Mouse (Mus musculus) liver, embryonic 15.5 days (tissue): ENCODE measurements around the gene Alg12. TPM values are rescaled to one million over a fixed set of nuclear protein-coding genes. Genes with fewer than 3 reads are reported as not detected.
"Not testable (repeated sequence)": the region's sequence is repeated elsewhere in the genome, so short reads cannot be mapped to it uniquely, and the experiment has no call there.

Experiments used
- ATAC-seq: fragments of 200-750 bp; cut with Nextera tagmentation; 2 replicates; pipeline ENCODE4 v1.8.0; 2017; ENCODE audit warnings: moderate number of reproducible peaks, mild to moderate bottlenecking, moderate library complexity; ENCODE audit not compliant: insufficient read depth
- H3K27ac ChIP-seq: fragments of 300-500 bp; sonication (generic); replicated peaks from 2 replicates; pipeline ENCODE4 v1.5.1; 2015; ENCODE audit warnings: mild to moderate bottlenecking, inconsistent platforms
- H3K27me3 ChIP-seq: fragments of 300-500 bp; sonication (generic); 2 replicates; pipeline ENCODE4 v1.6.1; 2015; ENCODE audit warnings: mild to moderate bottlenecking, inconsistent platforms
- H3K36me3 ChIP-seq: fragments of 300-500 bp; sonication (generic); replicated peaks from 2 replicates; pipeline ENCODE4 v1.6.1; 2015; ENCODE audit warnings: moderate library complexity, mild to moderate bottlenecking, inconsistent platforms
- H3K4me1 ChIP-seq: fragments of 300-500 bp; sonication (generic); replicated peaks from 2 replicates; pipeline ENCODE4 v1.6.1; 2015; ENCODE audit warnings: inconsistent platforms
- H3K4me2 ChIP-seq: fragments of 300-500 bp; sonication (generic); 2 replicates; pipeline ENCODE4 v1.6.1; 2015; ENCODE audit warnings: moderate library complexity, mild to moderate bottlenecking, inconsistent platforms
- H3K4me3 ChIP-seq: fragments of 300-500 bp; sonication (generic); replicated peaks from 2 replicates; pipeline ENCODE4 v1.5.1; 2015; ENCODE audit warnings: mild to moderate bottlenecking, inconsistent platforms
- H3K9ac ChIP-seq: fragments of 300-500 bp; sonication (generic); 2 replicates; pipeline ENCODE4 v1.6.1; 2015; ENCODE audit warnings: moderate library complexity, mild to moderate bottlenecking, inconsistent platforms
- H3K9me3 ChIP-seq: fragments of 300-500 bp; sonication (generic); replicated peaks from 2 replicates; pipeline ENCODE4 v1.6.1; 2016; ENCODE audit warnings: inconsistent platforms
- WGBS: fragments of 180-500 bp; shearing (Covaris S2); methylation state at CpG from one replicate; pipeline ENCODE4 v1.1.7; 2015; ENCODE audit warnings: mixed read lengths; ENCODE audit not compliant: insufficient replicate concordance; 5-methylcytosine and 5-hydroxymethylcytosine counted together
- polyA plus RNA-seq: library from polyadenylated mRNA; unstranded; fragments of >200 nt; fragmentation: Nextera tagmentation; extraction: Ambion mirVana; gene quantifications from 2 replicates; pipeline ENCODE4 v1.2.1, GENCODE M21; 2015

Gene Alg12
- polyA plus RNA-seq, 1 experiment from 2014 or later = 5.5 TPM

- not testable (repeated sequence) for H3K4me1 ChIP-seq, ATAC-seq, H3K27ac ChIP-seq, H3K9me3 ChIP-seq, H3K27me3 ChIP-seq, H3K4me2 ChIP-seq, H3K9ac ChIP-seq, H3K4me3 ChIP-seq
- WGBS = 81% methylated on average over 2 of the region's 2 CpGs
- peaks cover 27% of the 10 kb centered on the region for H3K36me3 ChIP-seq
Measured at GRCm38 (mm10) chr15:88813873-88814272, 5.2 kb downstream of the Alg12 start.

GRCm38 (mm10) chr15:88813262-88813661 is 5.9 kb downstream of the Alg12 start:
- H3K36me3 ChIP-seq = peaks cover 27% of the 10 kb centered on the region
- WGBS = 76% methylated on average over 3 of the region's 3 CpGs
- no peak overlapping the region for H3K27ac ChIP-seq
- peaks cover 6% of the 10 kb centered on the region for H3K4me1 ChIP-seq
- no peak for ATAC-seq
- H3K9me3 ChIP-seq = no peaks in the 10 kb centered on the region
- H3K4me3 ChIP-seq = no peak overlapping the region
- no peak overlapping the region for H3K4me2 ChIP-seq
- H3K9ac ChIP-seq = no peak overlapping the region
- no peaks in the 10 kb centered on the region for H3K27me3 ChIP-seq

GRCm38 (mm10) chr15:88810369-88810768 is 8.7 kb downstream of the Alg12 start:
- peaks cover 36% of the 10 kb centered on the region for H3K36me3 ChIP-seq
- H3K27ac ChIP-seq = no peak overlapping the region
- H3K4me1 ChIP-seq = 0 out of 2 replicates have a peak, but pooled peaks cover under 1% of the 10 kb centered on the region
- H3K27me3 ChIP-seq = no peaks in the 10 kb centered on the region
- no peak for ATAC-seq
- H3K9ac ChIP-seq = no peak overlapping the region
- H3K4me3 ChIP-seq = no peak overlapping the region
- H3K9me3 ChIP-seq = no peaks in the 10 kb centered on the region
- no peak overlapping the region for H3K4me2 ChIP-seq
- 72% methylated on average over 2 of the region's 2 CpGs for WGBS

GRCm38 (mm10) chr15:88808121-88808520 is 11.0 kb downstream of the Alg12 start:
- Histone ChIP-seq H3K4me3 (no peak overlapping the region), H3K36me3 (peaks cover 31% of the 10 kb centered on the region), H3K27me3 (no peaks in the 10 kb centered on the region), H3K4me2 (no peak overlapping the region), H3K9ac (no peak overlapping the region), H3K9me3 (no peaks in the 10 kb centered on the region), H3K4me1 (no peaks in the 10 kb centered on the region), H3K27ac (no peak overlapping the region)
- ATAC-seq = no peak
- WGBS = 75% methylated on average over 8 of the region's 8 CpGs

GRCm38 (mm10) chr15:88802348-88802747 is 16.8 kb downstream of the Alg12 start:
- no peak for ATAC-seq
- Histone ChIP-seq H3K9me3 (no peaks in the 10 kb centered on the region), H3K4me2 (no peak overlapping the region), H3K36me3 (peaks cover 21% of the 10 kb centered on the region), H3K27me3 (no peaks in the 10 kb centered on the region), H3K4me3 (no peak overlapping the region), H3K4me1 (peaks cover 7% of the 10 kb centered on the region; the same call in 1 of the 2 replicates), H3K9ac (no peak overlapping the region), H3K27ac (no peak overlapping the region)
- WGBS = 69% methylated on average over 6 of the region's 6 CpGs

- WGBS = 60% methylated on average over 3 of the region's 3 CpGs
- no peak overlapping the region for H3K4me2 ChIP-seq
- no peaks in the 10 kb centered on the region for H3K9me3 ChIP-seq
- no peak overlapping the region for H3K9ac ChIP-seq
- no peak overlapping the region for H3K4me3 ChIP-seq
- H3K4me1 ChIP-seq = peaks cover 7% of the 10 kb centered on the region; the same call in 1 of the 2 replicates
- no peak overlapping the region for H3K27ac ChIP-seq
- H3K27me3 ChIP-seq = no peaks in the 10 kb centered on the region
- H3K36me3 ChIP-seq = peaks cover 21% of the 10 kb centered on the region
- ATAC-seq = no peak
Measured at GRCm38 (mm10) chr15:88801903-88802302, 17.2 kb downstream of the Alg12 start.

- Histone ChIP-seq H3K9me3 (no peaks in the 10 kb centered on the region), H3K36me3 (peaks cover 15% of the 10 kb centered on the region), H3K4me2 (no peak overlapping the region), H3K9ac (no peak overlapping the region), H3K27ac (peak overlapping the region; percentile 74), H3K4me1 (peaks cover 7% of the 10 kb centered on the region; the same call in 1 of the 2 replicates), H3K4me3 (no peak overlapping the region), H3K27me3 (no peaks in the 10 kb centered on the region)
- WGBS = 58% methylated on average over 6 of the region's 6 CpGs
- ATAC-seq = peak; percentile 75
Measured at GRCm38 (mm10) chr15:88800921-88801354, 18.2 kb downstream of the Alg12 start.

GRCm38 (mm10) chr15:88799950-88800371 is 19.2 kb downstream of the Alg12 start:
- Histone ChIP-seq H3K4me3 (no peak overlapping the region), H3K27me3 (no peaks in the 10 kb centered on the region), H3K9ac (no peak overlapping the region), H3K36me3 (peaks cover 5% of the 10 kb centered on the region; the same call in 1 of the 2 replicates), H3K4me2 (peak overlapping the region; percentile 13; the same call in 1 of the 2 replicates), H3K4me1 (peaks cover 7% of the 10 kb centered on the region; the same call in 1 of the 2 replicates), H3K27ac (0 out of 2 replicates have a peak overlapping the region, but pooled peaks have one; percentile 19), H3K9me3 (no peaks in the 10 kb centered on the region)
- WGBS = 63% methylated on average over 11 of the region's 11 CpGs
- ATAC-seq = no peak

GRCm38 (mm10) chr15:88794729-88795128 is 24.4 kb downstream of the Alg12 start:
- H3K4me1 ChIP-seq, H3K27me3 ChIP-seq, H3K4me2 ChIP-seq, H3K27ac ChIP-seq, H3K4me3 ChIP-seq, H3K36me3 ChIP-seq, H3K9ac ChIP-seq, H3K9me3 ChIP-seq, ATAC-seq: not testable (repeated sequence)
- WGBS = 73% methylated on average over 5 of the region's 5 CpGs

GRCm38 (mm10) chr15:88792140-88792850 is 26.8 kb downstream of the Alg12 start:
- 68% methylated on average over 4 of the region's 4 CpGs for WGBS
- Histone ChIP-seq H3K4me2 (no peak overlapping the region), H3K27me3 (no peaks in the 10 kb centered on the region), H3K9ac (no peak overlapping the region), H3K36me3 (no peaks in the 10 kb centered on the region), H3K27ac (no peak overlapping the region), H3K9me3 (no peaks in the 10 kb centered on the region), H3K4me1 (no peaks in the 10 kb centered on the region), H3K4me3 (no peak overlapping the region)
- ATAC-seq = no peak

- not testable (repeated sequence) for H3K9me3 ChIP-seq, H3K27ac ChIP-seq, ATAC-seq, H3K9ac ChIP-seq, H3K4me3 ChIP-seq, H3K27me3 ChIP-seq, H3K4me1 ChIP-seq, H3K4me2 ChIP-seq
- peaks cover 38% of the 10 kb centered on the region for H3K36me3 ChIP-seq
- WGBS = 79% methylated on average over 5 of the region's 5 CpGs
Measured at GRCm38 (mm10) chr15:88774630-88775029, 44.5 kb downstream of the Alg12 start.
